In the genomic region with DNA sequence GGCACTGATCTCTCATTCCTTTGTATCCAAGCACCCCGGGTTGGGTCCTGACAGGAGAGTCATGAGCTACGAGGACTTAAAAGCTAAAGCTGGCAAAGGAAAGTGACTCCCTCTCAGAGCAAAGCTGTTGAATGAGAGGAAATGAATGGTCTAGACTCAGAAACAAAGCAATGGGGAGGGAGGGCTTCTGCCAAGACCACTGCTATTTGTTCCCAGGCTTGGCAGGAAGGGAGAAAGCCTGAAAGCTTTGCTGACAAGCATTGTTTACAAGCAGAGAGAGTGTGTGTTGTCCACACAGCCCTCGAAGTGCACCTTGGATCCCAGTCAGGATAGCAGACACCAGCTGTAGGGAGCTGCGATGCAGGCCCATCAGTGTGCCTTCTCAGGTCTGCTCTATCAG, we compare ENCODE assay signal across 11 mouse cellular contexts. TPM values are rescaled to one million over a fixed set of nuclear protein-coding genes. Genes with fewer than 3 reads are reported as not detected.
DNase-seq lines count a peak whose midpoint lies in the region; ATAC-seq and TF ChIP-seq lines count a peak whose summit lies in the region.
"Had no signal": no experiment of that assay in that cellular context is flagged by ENCODE, and none has a peak within 500 bp of the region (broad histone marks: within the 10 kb centered on the region; RNA-seq: fewer than 3 reads in every experiment).

No protein-coding gene starts in this region.

- ATAC-seq in forebrain, embryonic 14.5 days = peak; percentile 51
- no peak for ATAC-seq in forebrain, embryonic 12.5 days (ENCODE audit: low FRiP score)
- peak; percentile 82 for ATAC-seq in hindbrain, embryonic 16.5 days
- peak; percentile 62 for ATAC-seq in neural tube, embryonic 15.5 days (ENCODE audit: low FRiP score)

- H3K27me3 ChIP-seq in forebrain, embryonic 14.5 days (replicated peaks; ENCODE audit: control insufficient read depth, insufficient read depth, low read length) = no peaks in the 10 kb centered on the region
- peaks cover 19% of the 10 kb centered on the region for H3K27me3 ChIP-seq in forebrain, embryonic 12.5 days
- H3K27me3 ChIP-seq in hindbrain, embryonic 16.5 days (replicated peaks; ENCODE audit: control insufficient read depth, insufficient read depth, low read length) = no peaks in the 10 kb centered on the region
- no peaks in the 10 kb centered on the region for H3K27me3 ChIP-seq in neural tube, embryonic 15.5 days (replicated peaks)
- H3K27me3 ChIP-seq in thymus, adult 2 months (ENCODE audit: control insufficient read depth, insufficient read depth, low read length) = no peaks in the 10 kb centered on the region

- no peak overlapping the region for H3K4me3 ChIP-seq in forebrain, embryonic 14.5 days (ENCODE audit: low read depth, low read length)
- H3K4me3 ChIP-seq in forebrain, embryonic 12.5 days (replicated peaks) = no peak overlapping the region
- no peak overlapping the region for H3K4me3 ChIP-seq in hindbrain, embryonic 16.5 days (ENCODE audit: low read length)
- H3K4me3 ChIP-seq in neural tube, embryonic 15.5 days (replicated peaks) = no peak overlapping the region
- no peak overlapping the region for H3K4me3 ChIP-seq in thymus, adult 2 months (ENCODE audit: control insufficient read depth, insufficient read depth, low read length)

- no peak for TF ChIP-seq POLR2A in thymus, adult 2 months (IDR thresholded peaks at IDR 0.05; ENCODE audit: control insufficient read depth, extremely low read depth, insufficient read depth, low read length, poor library complexity)

- TF ChIP-seq CTCF in thymus, adult 2 months (IDR thresholded peaks at IDR 0.05; ENCODE audit: borderline replicate concordance, control insufficient read depth, extremely low read depth, insufficient read depth, low read length, poor library complexity) = no peak

- peaks cover 17% of the 10 kb centered on the region for H3K4me1 ChIP-seq in forebrain, embryonic 14.5 days (ENCODE audit: control insufficient read depth, insufficient read depth, low read length)
- H3K4me1 ChIP-seq in forebrain, embryonic 12.5 days = peaks cover 28% of the 10 kb centered on the region
- peaks cover 8% of the 10 kb centered on the region for H3K4me1 ChIP-seq in hindbrain, embryonic 16.5 days (ENCODE audit: control insufficient read depth, insufficient read depth, low read depth, low read length)
- H3K4me1 ChIP-seq in neural tube, embryonic 15.5 days = peaks cover 22% of the 10 kb centered on the region
- peaks cover 22% of the 10 kb centered on the region for H3K4me1 ChIP-seq in thymus, adult 2 months (replicated peaks; ENCODE audit: control insufficient read depth, insufficient read depth, low read length)

- WGBS in forebrain, embryonic 14.5 days = 12% methylated on average over 4 of the region's 4 CpGs
- WGBS in forebrain, embryonic 12.5 days = 24% methylated on average over 4 of the region's 4 CpGs
- WGBS in hindbrain, embryonic 16.5 days = 24% methylated on average over 4 of the region's 4 CpGs
- WGBS in neural tube, embryonic 15.5 days = 25% methylated on average over 4 of the region's 4 CpGs
- 72% methylated on average over 4 of the region's 4 CpGs for WGBS in thymus, adult 2 months

- no peaks in the 10 kb centered on the region for H3K9me3 ChIP-seq in forebrain, embryonic 14.5 days (replicated peaks; ENCODE audit: control insufficient read depth, low read length)
- H3K9me3 ChIP-seq in forebrain, embryonic 12.5 days = no peaks in the 10 kb centered on the region
- H3K9me3 ChIP-seq in hindbrain, embryonic 16.5 days (ENCODE audit: control insufficient read depth, low read length) = no peaks in the 10 kb centered on the region
- no peaks in the 10 kb centered on the region for H3K9me3 ChIP-seq in neural tube, embryonic 15.5 days (replicated peaks)
- H3K9me3 ChIP-seq: G1E had no signal

- no peaks in the 10 kb centered on the region for H3K36me3 ChIP-seq in forebrain, embryonic 14.5 days (ENCODE audit: control insufficient read depth, insufficient read depth, low read length)
- no peaks in the 10 kb centered on the region for H3K36me3 ChIP-seq in forebrain, embryonic 12.5 days (replicated peaks)
- H3K36me3 ChIP-seq in hindbrain, embryonic 16.5 days (ENCODE audit: control insufficient read depth, insufficient read depth, low read length) = no peaks in the 10 kb centered on the region
- no peaks in the 10 kb centered on the region for H3K36me3 ChIP-seq in neural tube, embryonic 15.5 days
- no peaks in the 10 kb centered on the region for H3K36me3 ChIP-seq in thymus, adult 2 months (ENCODE audit: control insufficient read depth, insufficient read depth, low read length)
- H3K36me3 ChIP-seq: G1E had no signal

- no peak overlapping the region for H3K27ac ChIP-seq in forebrain, embryonic 14.5 days (ENCODE audit: low read depth, low read length)
- H3K27ac ChIP-seq in forebrain, embryonic 12.5 days = no peak overlapping the region
- H3K27ac ChIP-seq in hindbrain, embryonic 16.5 days (ENCODE audit: low read depth, low read length) = peak overlapping the region; percentile 40; the same call in 1 of the 2 replicates
- peak overlapping the region; percentile 52; the same call in 1 of the 2 replicates for H3K27ac ChIP-seq in neural tube, embryonic 15.5 days (replicated peaks)
- H3K27ac ChIP-seq in thymus, adult 2 months (ENCODE audit: control insufficient read depth, insufficient read depth, low read length) = no peak overlapping the region

- H3K4me2 ChIP-seq in forebrain, embryonic 14.5 days (ENCODE audit: low read length) = no peak overlapping the region
- no peak overlapping the region for H3K4me2 ChIP-seq in forebrain, embryonic 12.5 days
- H3K4me2 ChIP-seq in hindbrain, embryonic 16.5 days (ENCODE audit: low read length) = no peak overlapping the region
- no peak overlapping the region for H3K4me2 ChIP-seq in neural tube, embryonic 15.5 days

- peak; percentile 83 for DNase-seq in forebrain, embryonic 14.5 days (ENCODE audit: low spot score)
- peak; percentile 54 to 68 for DNase-seq in right cerebral cortex, postnatal 10 days (ENCODE audit: low spot score in 2 of 2)
- DNase-seq in right cerebral cortex, postnatal 14 days = no peak
- DNase-seq in thymus, adult 2 months = no peak
- no peak for DNase-seq in layer of hippocampus, adult 8-10 months (ENCODE audit: low spot score in 2 of 2)

- H3K9ac ChIP-seq in forebrain, embryonic 14.5 days (ENCODE audit: low read length) = no peak overlapping the region
- H3K9ac ChIP-seq in forebrain, embryonic 12.5 days = no peak overlapping the region; the same call in 1 of the 2 replicates
- H3K9ac ChIP-seq in hindbrain, embryonic 16.5 days (ENCODE audit: low read depth, low read length) = no peak overlapping the region
- no peak overlapping the region for H3K9ac ChIP-seq in neural tube, embryonic 15.5 days (replicated peaks)

RNA-seq across cellular contexts. Expression of gene Mab21l3, which starts 41.8 kb away (rescaled TPM):
- polyA plus RNA-seq in forebrain, embryonic 14.5 days (2014; fragmentation: Nextera tagmentation; extraction: Ambion mirVana) = 0.20 and 0.42 TPM in 2 replicates
- polyA plus RNA-seq in forebrain, embryonic 12.5 days (2016; fragmentation: Nextera tagmentation; extraction: Ambion mirVana) = 0.66 and 0.78 TPM in 2 replicates
- 0.16 TPM in 2 replicates for polyA plus RNA-seq in hindbrain, embryonic 16.5 days (2015; fragmentation: Nextera tagmentation; extraction: Ambion mirVana)
- 0.09 and 0.88 TPM in 2 replicates for polyA plus RNA-seq in neural tube, embryonic 15.5 days (2015; fragmentation: Nextera tagmentation; extraction: Ambion mirVana)
- polyA plus RNA-seq in thymus, adult 2 months (2012; rRNA removed) = 3.6 and 4.0 TPM in 2 replicates
- not detected for total RNA-seq in layer of hippocampus, adult 8-10 months (2022)
- total RNA-seq: heart, adult 8-10 months; left cerebral cortex, postnatal 10 days had no signal
- polyA plus RNA-seq: G1E had no signal

Comparison
In these comparisons a context has a peak if more than half of its experiments do, and no peak if none do; other contexts are left out.
1. DNase-seq: peak in forebrain, embryonic 14.5 days (single experiment) and right cerebral cortex, postnatal 10 days (2 of 2); none in right cerebral cortex, postnatal 14 days (single experiment), thymus, adult 2 months (single experiment) and layer of hippocampus, adult 8-10 months (0 of 2).
2. H3K27ac ChIP-seq: peak in hindbrain, embryonic 16.5 days (single experiment) and neural tube, embryonic 15.5 days (single experiment); none in forebrain, embryonic 14.5 days (single experiment), forebrain, embryonic 12.5 days (single experiment) and thymus, adult 2 months (single experiment).